Mouse (Mus musculus): ENCODE results near the gene Idnk. TPM values are rescaled to one million over a fixed set of nuclear protein-coding genes. Genes with fewer than 3 reads are reported as not detected.
A peak's percentile ranks its signal among the peaks of the same experiment; 100 is the strongest.

Idnk gene
- total RNA-seq, 2 experiments from 2014 or later = 31.2 to 31.6 TPM

- intact Hi-C loops (cut with DNase I) = no loop called here
These were observed 43.9 kb downstream of the Idnk start for GRCm38 (mm10) chr13:58201343-58201742.

GRCm38 (mm10) chr13:58201908-58202307 lies 44.5 kb downstream of the Idnk start:
- no peak for DNase-seq (ENCODE audit: extremely low spot score in 1 of 2, low spot score in 2 of 2)
- Histone ChIP-seq H3K27ac (no peak overlapping the region), H3K4me3 (no peak overlapping the region)
- TF ChIP-seq CTCF (IDR thresholded peaks at IDR 0.05) = no peak
- intact Hi-C loops (cut with DNase I) = no loop called here

More at GRCm38 (mm10) chr13:58201343-58201742, 43.9 kb downstream of the Idnk start:
- no peak for DNase-seq (ENCODE audit: extremely low spot score in 1 of 2, low spot score in 2 of 2)
- Histone ChIP-seq H3K4me3 (no peak overlapping the region), H3K27ac (no peak overlapping the region)
- TF ChIP-seq CTCF (IDR thresholded peaks at IDR 0.05) = no peak

GRCm38 (mm10) chr13:58202903-58203302 lies 45.5 kb downstream of the Idnk start:
- DNase-seq (ENCODE audit: extremely low spot score in 1 of 2, low spot score in 2 of 2) = peak; percentile 10 to 25
- Histone ChIP-seq H3K27ac (no peak overlapping the region), H3K4me3 (no peak overlapping the region)
- no peak for TF ChIP-seq CTCF (IDR thresholded peaks at IDR 0.05)
- intact Hi-C loops (cut with DNase I) = no loop called here

DNA sequence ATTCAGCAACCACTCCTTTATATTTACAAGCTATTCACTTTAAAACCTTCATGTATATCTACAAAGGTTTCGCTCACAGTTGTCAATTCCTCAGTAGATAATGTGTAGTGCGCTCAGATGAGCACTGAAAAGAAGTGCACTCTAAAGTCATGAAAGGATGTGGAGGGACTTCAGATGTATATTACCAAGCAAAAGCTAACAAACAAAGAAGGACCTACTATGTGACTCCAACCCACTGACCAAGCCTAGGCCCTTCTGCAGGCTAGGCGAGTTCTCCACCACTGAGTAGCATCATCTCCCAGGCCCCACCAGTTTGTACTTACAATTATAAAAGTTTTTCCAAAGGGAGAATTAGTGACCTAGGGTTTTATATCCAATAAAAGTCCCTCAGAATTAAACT lies 46.8 kb downstream of the Idnk start:
- no peak for TF ChIP-seq CTCF (IDR thresholded peaks at IDR 0.05)
- intact Hi-C loops (cut with DNase I) = no loop called here
- H3K27ac ChIP-seq = no peak overlapping the region
- no peak overlapping the region for H3K4me3 ChIP-seq
- no peak for DNase-seq (ENCODE audit: extremely low spot score in 1 of 2, low spot score in 2 of 2)

GRCm38 (mm10) chr13:58204986-58205385 lies 47.5 kb downstream of the Idnk start:
- Histone ChIP-seq H3K4me3 (no peak overlapping the region), H3K27ac (no peak overlapping the region)
- no peak for DNase-seq (ENCODE audit: extremely low spot score in 1 of 2, low spot score in 2 of 2)
- TF ChIP-seq CTCF (IDR thresholded peaks at IDR 0.05) = no peak
- intact Hi-C loops (cut with DNase I) = no loop called here

DNA sequence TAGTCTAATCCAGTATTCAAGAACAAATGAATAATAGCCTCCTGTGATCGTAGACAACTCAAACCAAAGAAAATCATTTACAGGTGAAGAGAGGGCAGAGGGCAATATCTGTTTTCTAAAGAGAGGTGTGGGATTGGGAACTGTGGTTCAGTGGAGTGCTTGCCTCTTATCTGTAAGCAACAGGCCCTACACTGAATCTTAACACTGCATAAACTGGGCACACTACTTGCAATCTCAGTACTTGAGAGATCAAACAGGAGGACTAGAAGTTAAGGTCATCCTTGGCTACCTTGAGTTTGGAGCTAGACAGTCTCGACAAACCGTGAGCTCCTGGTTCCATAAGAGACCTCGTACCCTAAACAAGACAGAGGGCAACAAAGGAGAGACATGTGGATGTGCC lies 48.6 kb downstream of the Idnk start:
- TF ChIP-seq CTCF (IDR thresholded peaks at IDR 0.05) = no peak
- DNase-seq (ENCODE audit: extremely low spot score in 1 of 2, low spot score in 2 of 2) = no peak
- Histone ChIP-seq H3K4me3 (no peak overlapping the region), H3K27ac (no peak overlapping the region)
- intact Hi-C loops (cut with DNase I) = no loop called here

- Histone ChIP-seq H3K4me3 (no peak overlapping the region), H3K27ac (no peak overlapping the region)
- no peak for TF ChIP-seq CTCF (IDR thresholded peaks at IDR 0.05)
- intact Hi-C loops (cut with DNase I) = no loop called here
- DNase-seq (ENCODE audit: extremely low spot score in 1 of 2, low spot score in 2 of 2) = no peak
These were observed 53.0 kb downstream of the Idnk start for GRCm38 (mm10) chr13:58210441-58210840.

- no peak for TF ChIP-seq CTCF (IDR thresholded peaks at IDR 0.05)
- Histone ChIP-seq H3K4me3 (no peak overlapping the region), H3K27ac (no peak overlapping the region)
- intact Hi-C loops (cut with DNase I) = no loop called here
- no peak for DNase-seq (ENCODE audit: extremely low spot score in 1 of 2, low spot score in 2 of 2)
These were observed 55.1 kb downstream of the Idnk start for GRCm38 (mm10) chr13:58212530-58212929.

GRCm38 (mm10) chr13:58213801-58214200 lies 56.4 kb downstream of the Idnk start:
- Histone ChIP-seq H3K27ac (no peak overlapping the region), H3K4me3 (peak overlapping the region; percentile 92)
- DNase-seq (ENCODE audit: extremely low spot score in 1 of 2, low spot score in 2 of 2) = no peak
- TF ChIP-seq CTCF (IDR thresholded peaks at IDR 0.05) = no peak
- intact Hi-C loops (cut with DNase I) = loop anchor here (2.0 kb wide), 1 partner anchor 25 kb away; no protein-coding TSS in a partner anchor

Other genes starting within 250 kb of the Idnk start
- 100 to 1,000 TPM; 276 to 279 TPM for gene Spock1, start 249.3 kb upstream of the Idnk start, total RNA-seq (2021)
- 10 to 100 TPM; 32.6 to 36.9 TPM for gene Klhl3, start 44.1 kb upstream of the Idnk start, total RNA-seq (2021)
- 100 to 1,000 TPM; 120 to 128 TPM for gene Hnrnpa0, start 29.1 kb upstream of the Idnk start, total RNA-seq (2021)
- gene Ubqln1, start 58.0 kb downstream of the Idnk start, total RNA-seq (2021) = 100 to 1,000 TPM; 145 to 146 TPM
- gene Gkap1, start 118.0 kb downstream of the Idnk start, total RNA-seq (2021) = 10 to 100 TPM; 16.8 to 20.3 TPM
- 1 to 10 TPM; 2.4 to 3.5 TPM for gene Kif27, start 201.5 kb downstream of the Idnk start, total RNA-seq (2021)
- 1 to 10 TPM; 7.1 to 7.4 TPM for gene 2210016F16Rik, start 227.6 kb downstream of the Idnk start, total RNA-seq (2021)
- gene Rmi1, start 244.6 kb downstream of the Idnk start, total RNA-seq (2021) = 10 to 100 TPM; 13.4 to 15.9 TPM
- gene Hnrnpk, start 245.7 kb downstream of the Idnk start, total RNA-seq (2021) = 100 to 1,000 TPM; 566 to 576 TPM